Mouse (Mus musculus): ENCODE measurements around the gene Aldh1l1. TPM values are rescaled to one million over a fixed set of nuclear protein-coding genes. Genes with fewer than 3 reads are reported as not detected.

The Aldh1l1 gene
- polyA plus RNA-seq, 2 experiments, result 1.5 to 2.1 TPM

DNA sequence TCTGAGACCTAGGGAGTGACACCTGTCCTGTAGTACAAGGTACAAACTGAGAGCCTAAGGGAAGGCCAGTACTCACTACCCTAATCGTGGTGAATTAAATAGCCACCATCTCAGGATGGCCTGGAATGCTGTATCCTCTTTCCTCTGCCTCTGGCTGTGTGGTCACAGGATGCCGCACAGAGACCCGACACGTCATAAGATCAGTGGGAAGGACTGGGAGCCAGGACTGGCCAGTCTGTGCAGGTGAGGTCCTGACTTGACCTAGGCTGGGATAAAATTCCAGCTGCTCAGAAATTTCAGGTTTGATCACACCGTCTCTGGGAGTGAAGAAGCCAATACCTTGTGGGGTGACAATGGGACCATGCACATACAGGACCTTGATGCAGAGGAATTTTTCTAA, 34.7 kb upstream of the Aldh1l1 start:
- TF ChIP-seq POLR2A (IDR thresholded peaks at IDR 0.05; ENCODE audit: borderline replicate concordance, extremely low read depth, insufficient read depth, insufficient read length), result no peak
- no peak overlapping the region for H3K4me3 ChIP-seq (replicated peaks; ENCODE audit: low read length)
- ATAC-seq (ENCODE audit: low FRiP score, low read depth), result no peak
- no peak overlapping the region for H3K4me2 ChIP-seq (replicated peaks; ENCODE audit: low read depth, low read length, severe bottlenecking)
- H3K4me1 ChIP-seq (ENCODE audit: control insufficient read depth, insufficient read depth, low read length), result no peaks in the 10 kb centered on the region
- no peak overlapping the region for H3K9ac ChIP-seq (ENCODE audit: low read depth, low read length, severe bottlenecking)
- 86% methylated on average over 5 of the region's 5 CpGs for WGBS
- H3K27ac ChIP-seq (replicated peaks; ENCODE audit: low read depth, low read length), result no peak overlapping the region
- H3K9me3 ChIP-seq (ENCODE audit: control insufficient read depth, low read length), result no peaks in the 10 kb centered on the region
- no peaks in the 10 kb centered on the region for H3K27me3 ChIP-seq (ENCODE audit: control insufficient read depth, insufficient read depth, low read length)
- DNase-seq (ENCODE audit: low spot score), result no peak
- no peaks in the 10 kb centered on the region for H3K36me3 ChIP-seq (ENCODE audit: control insufficient read depth, insufficient read depth, low read length)

DNA sequence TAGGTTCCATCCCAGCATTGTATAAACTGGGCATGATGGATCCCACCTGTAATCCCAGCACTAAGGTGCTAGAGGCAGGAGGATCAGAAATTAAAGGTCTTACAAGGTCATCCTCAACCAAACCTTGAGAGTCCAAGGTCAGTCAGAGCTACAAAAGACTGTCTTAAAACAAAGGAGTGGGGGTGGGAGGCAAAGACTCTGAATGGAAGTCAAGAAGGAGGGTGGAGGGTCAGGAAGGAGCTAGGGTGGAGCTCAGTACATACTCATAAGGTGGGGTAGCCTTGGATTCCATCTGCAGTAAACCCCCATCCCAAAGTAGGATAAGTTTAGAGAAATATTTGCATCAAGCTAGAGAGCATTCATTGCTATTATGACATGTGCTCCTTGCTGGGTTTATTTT, 33.6 kb upstream of the Aldh1l1 start:
- H3K4me3 ChIP-seq (replicated peaks; ENCODE audit: low read length), result no peak overlapping the region
- H3K9ac ChIP-seq (ENCODE audit: low read depth, low read length, severe bottlenecking), result no peak overlapping the region
- no peaks in the 10 kb centered on the region for H3K36me3 ChIP-seq (ENCODE audit: control insufficient read depth, insufficient read depth, low read length)
- ATAC-seq (ENCODE audit: low FRiP score, low read depth) (no peak), DNase-seq (ENCODE audit: low spot score) (no peak)
- H3K9me3 ChIP-seq (ENCODE audit: control insufficient read depth, low read length), result no peaks in the 10 kb centered on the region
- TF ChIP-seq POLR2A (IDR thresholded peaks at IDR 0.05; ENCODE audit: borderline replicate concordance, extremely low read depth, insufficient read depth, insufficient read length), result no peak
- no peak overlapping the region for H3K4me2 ChIP-seq (replicated peaks; ENCODE audit: low read depth, low read length, severe bottlenecking)
- H3K4me1 ChIP-seq (ENCODE audit: control insufficient read depth, insufficient read depth, low read length), result no peaks in the 10 kb centered on the region
- no peaks in the 10 kb centered on the region for H3K27me3 ChIP-seq (ENCODE audit: control insufficient read depth, insufficient read depth, low read length)
- H3K27ac ChIP-seq (replicated peaks; ENCODE audit: low read depth, low read length), result no peak overlapping the region

DNA sequence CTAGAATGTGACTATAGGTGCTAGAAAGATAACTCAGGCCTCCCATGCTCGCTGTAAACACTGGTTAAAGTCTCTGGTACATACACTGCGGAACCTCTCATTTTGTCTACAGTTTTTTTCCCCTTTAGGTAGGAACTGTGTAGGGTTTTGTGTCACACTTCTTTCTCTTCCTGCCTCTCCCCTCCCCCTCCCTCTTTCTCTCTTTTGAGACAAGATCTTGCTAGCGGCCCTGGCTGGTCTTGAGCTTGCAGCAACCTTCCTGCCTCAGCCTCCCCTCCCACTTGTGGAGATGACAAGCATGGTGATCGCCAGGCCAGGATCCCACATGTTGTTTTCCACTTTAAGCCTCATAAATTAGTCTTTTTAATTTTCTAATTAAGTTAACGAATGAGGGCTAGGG, 32.5 kb upstream of the Aldh1l1 start:
- Histone ChIP-seq H3K4me3 (replicated peaks; ENCODE audit: low read length) (no peak overlapping the region), H3K27me3 (ENCODE audit: control insufficient read depth, insufficient read depth, low read length) (no peaks in the 10 kb centered on the region), H3K4me1 (ENCODE audit: control insufficient read depth, insufficient read depth, low read length) (no peaks in the 10 kb centered on the region), H3K4me2 (replicated peaks; ENCODE audit: low read depth, low read length, severe bottlenecking) (no peak overlapping the region), H3K27ac (replicated peaks; ENCODE audit: low read depth, low read length) (no peak overlapping the region), H3K9ac (ENCODE audit: low read depth, low read length, severe bottlenecking) (no peak overlapping the region), H3K36me3 (ENCODE audit: control insufficient read depth, insufficient read depth, low read length) (no peaks in the 10 kb centered on the region), H3K9me3 (ENCODE audit: control insufficient read depth, low read length) (no peaks in the 10 kb centered on the region)
- no peak for ATAC-seq (ENCODE audit: low FRiP score, low read depth)
- 85% methylated on average over 5 of the region's 5 CpGs for WGBS
- no peak for TF ChIP-seq POLR2A (IDR thresholded peaks at IDR 0.05; ENCODE audit: borderline replicate concordance, extremely low read depth, insufficient read depth, insufficient read length)
- no peak for DNase-seq (ENCODE audit: low spot score)

DNA sequence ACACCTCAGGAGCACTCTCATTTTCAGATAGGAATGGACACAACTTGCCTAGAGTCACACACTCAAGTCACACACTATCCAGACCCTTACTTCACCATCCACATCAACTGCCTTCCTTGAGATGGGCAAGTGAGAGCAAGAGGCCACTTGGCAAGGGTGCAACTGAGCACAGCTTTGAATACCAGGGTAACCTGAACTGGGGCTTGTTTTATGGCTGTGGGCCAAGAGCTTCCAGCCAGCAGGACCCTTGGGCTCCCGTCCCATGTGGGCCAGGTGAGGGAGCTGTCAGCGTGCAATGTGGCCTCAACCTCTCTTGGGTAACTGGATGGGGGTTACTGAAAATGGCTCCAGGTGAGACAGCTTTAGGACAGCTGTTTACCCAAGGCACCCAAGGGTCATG, 28.8 kb upstream of the Aldh1l1 start:
- Histone ChIP-seq H3K9ac (ENCODE audit: low read depth, low read length, severe bottlenecking) (no peak overlapping the region), H3K36me3 (ENCODE audit: control insufficient read depth, insufficient read depth, low read length) (no peaks in the 10 kb centered on the region), H3K27ac (replicated peaks; ENCODE audit: low read depth, low read length) (no peak overlapping the region), H3K4me2 (replicated peaks; ENCODE audit: low read depth, low read length, severe bottlenecking) (no peak overlapping the region), H3K9me3 (ENCODE audit: control insufficient read depth, low read length) (no peaks in the 10 kb centered on the region), H3K4me3 (replicated peaks; ENCODE audit: low read length) (no peak overlapping the region), H3K27me3 (ENCODE audit: control insufficient read depth, insufficient read depth, low read length) (peaks cover 15% of the 10 kb centered on the region), H3K4me1 (ENCODE audit: control insufficient read depth, insufficient read depth, low read length) (no peaks in the 10 kb centered on the region)
- TF ChIP-seq POLR2A (IDR thresholded peaks at IDR 0.05; ENCODE audit: borderline replicate concordance, extremely low read depth, insufficient read depth, insufficient read length), result no peak
- ATAC-seq (ENCODE audit: low FRiP score, low read depth) (no peak), DNase-seq (ENCODE audit: low spot score) (no peak)
- 69% methylated on average over 2 of the region's 2 CpGs for WGBS

DNA sequence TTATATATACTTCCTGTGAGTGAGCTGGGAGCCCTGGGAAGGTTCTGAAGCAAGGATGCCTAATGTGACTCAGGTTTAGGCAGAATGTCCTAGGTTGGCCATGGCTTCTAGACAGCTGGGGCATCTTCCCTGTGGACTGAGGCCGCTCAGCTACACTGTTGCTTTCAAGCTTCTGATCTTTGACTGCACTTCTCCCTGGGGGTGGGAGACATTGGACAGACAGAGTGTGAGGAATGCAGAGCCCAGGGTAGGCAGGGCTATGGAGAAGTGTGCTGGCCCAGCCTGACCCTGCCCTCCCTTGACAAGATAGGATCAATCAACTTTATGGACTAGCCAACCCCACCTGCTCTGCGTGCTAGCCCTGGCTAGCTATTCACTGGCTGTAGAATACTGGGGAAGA, 25.0 kb upstream of the Aldh1l1 start:
- no peak overlapping the region for H3K4me3 ChIP-seq (replicated peaks; ENCODE audit: low read length)
- no peak overlapping the region for H3K9ac ChIP-seq (ENCODE audit: low read depth, low read length, severe bottlenecking)
- WGBS, result 32% methylated on average over 2 of the region's 2 CpGs
- peaks cover 23% of the 10 kb centered on the region for H3K27me3 ChIP-seq (ENCODE audit: control insufficient read depth, insufficient read depth, low read length)
- DNase-seq (ENCODE audit: low spot score) (no peak), ATAC-seq (ENCODE audit: low FRiP score, low read depth) (no peak)
- TF ChIP-seq POLR2A (IDR thresholded peaks at IDR 0.05; ENCODE audit: borderline replicate concordance, extremely low read depth, insufficient read depth, insufficient read length), result no peak
- no peak overlapping the region for H3K27ac ChIP-seq (replicated peaks; ENCODE audit: low read depth, low read length)
- no peaks in the 10 kb centered on the region for H3K36me3 ChIP-seq (ENCODE audit: control insufficient read depth, insufficient read depth, low read length)
- H3K4me1 ChIP-seq (ENCODE audit: control insufficient read depth, insufficient read depth, low read length), result peaks cover 15% of the 10 kb centered on the region
- H3K9me3 ChIP-seq (ENCODE audit: control insufficient read depth, low read length), result no peaks in the 10 kb centered on the region
- no peak overlapping the region for H3K4me2 ChIP-seq (replicated peaks; ENCODE audit: low read depth, low read length, severe bottlenecking)

DNA sequence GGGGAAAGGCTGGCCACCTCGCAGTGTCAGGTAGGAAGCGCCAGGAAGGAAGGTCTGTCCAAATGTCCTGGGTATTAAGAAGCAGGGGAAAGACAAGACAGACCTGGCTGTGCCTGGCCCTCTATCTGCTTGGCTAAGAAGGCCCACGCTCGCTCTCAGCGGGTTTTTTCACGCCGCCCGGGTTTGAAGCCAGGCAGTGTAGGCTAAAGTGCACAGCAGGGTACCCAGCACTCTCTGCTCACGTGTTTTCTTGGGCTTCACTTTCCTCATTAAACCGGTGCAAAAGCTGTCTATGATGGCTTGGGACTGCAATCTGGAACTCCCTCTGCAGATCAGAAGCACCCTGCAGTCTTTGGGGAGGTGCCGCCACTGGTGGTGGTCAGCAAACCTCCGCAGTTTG, 24.5 kb upstream of the Aldh1l1 start:
- ATAC-seq (ENCODE audit: low FRiP score, low read depth), result no peak; the same call in 1 of the 2 replicates

More for the DNA sequence above, 24.5 kb upstream of the Aldh1l1 start:
- H3K27ac ChIP-seq (replicated peaks; ENCODE audit: low read depth, low read length), result no peak overlapping the region
- WGBS, result 14% methylated on average over 12 of the region's 12 CpGs
- H3K4me3 ChIP-seq (replicated peaks; ENCODE audit: low read length), result peak overlapping the region; percentile 64
- peak overlapping the region; percentile 100 for H3K4me2 ChIP-seq (replicated peaks; ENCODE audit: low read depth, low read length, severe bottlenecking)
- peak overlapping the region; percentile 66 for H3K9ac ChIP-seq (ENCODE audit: low read depth, low read length, severe bottlenecking)
- peaks cover 15% of the 10 kb centered on the region for H3K4me1 ChIP-seq (ENCODE audit: control insufficient read depth, insufficient read depth, low read length)
- H3K9me3 ChIP-seq (ENCODE audit: control insufficient read depth, low read length), result no peaks in the 10 kb centered on the region
- H3K36me3 ChIP-seq (ENCODE audit: control insufficient read depth, insufficient read depth, low read length), result no peaks in the 10 kb centered on the region
- no peak for DNase-seq (ENCODE audit: low spot score)
- TF ChIP-seq POLR2A (IDR thresholded peaks at IDR 0.05; ENCODE audit: borderline replicate concordance, extremely low read depth, insufficient read depth, insufficient read length), result no peak
- H3K27me3 ChIP-seq (ENCODE audit: control insufficient read depth, insufficient read depth, low read length), result peaks cover 23% of the 10 kb centered on the region
